Mouse (Mus musculus) hindbrain, embryonic 11.5 days (tissue): ENCODE results near the gene Kcnma1. TPM values are rescaled to one million over a fixed set of nuclear protein-coding genes. Genes with fewer than 3 reads are reported as not detected.

Experiments
- ATAC-seq: fragments of 200-750 bp; cut with Nextera tagmentation; 2 replicates; pipeline ENCODE4 v1.8.0; 2017; ENCODE audit warnings: mild to moderate bottlenecking, moderate TSS enrichment, moderate library complexity; ENCODE audit not compliant: low FRiP score
- DNase-seq: peaks from one replicate; pipeline ENCODE4 v3.0.0-alpha.2; 2015; ENCODE audit warnings: low spot score
- H3K27ac ChIP-seq: fragments of 300-500 bp; sonication (generic); 2 replicates; pipeline ENCODE4 v1.5.1; 2014; ENCODE audit warnings: mild to moderate bottlenecking, low read depth, low read length
- H3K27me3 ChIP-seq: fragments of 300-500 bp; sonication (generic); 2 replicates; pipeline ENCODE4 v1.6.1; 2014; ENCODE audit warnings: mild to moderate bottlenecking, low read length, moderate library complexity, mixed read lengths; ENCODE audit not compliant: control insufficient read depth, insufficient read depth
- H3K36me3 ChIP-seq: fragments of 300-500 bp; sonication (generic); 2 replicates; pipeline ENCODE4 v1.6.1; 2014; ENCODE audit warnings: mild to moderate bottlenecking, low read length, moderate library complexity, mixed read lengths; ENCODE audit not compliant: control insufficient read depth, insufficient read depth
- H3K4me1 ChIP-seq: fragments of 300-500 bp; sonication (generic); replicated peaks from 2 replicates; pipeline ENCODE4 v1.6.1; 2014; ENCODE audit warnings: low read length, mixed read lengths; ENCODE audit not compliant: control insufficient read depth, insufficient read depth
- H3K4me2 ChIP-seq: fragments of 300-500 bp; sonication (generic); replicated peaks from 2 replicates; pipeline ENCODE4 v1.6.1; 2014; ENCODE audit warnings: mild to moderate bottlenecking, low read depth, low read length
- H3K4me3 ChIP-seq: fragments of 300-500 bp; sonication (generic); 2 replicates; pipeline ENCODE4 v1.5.1; 2014; ENCODE audit warnings: low read depth, low read length
- H3K9ac ChIP-seq: fragments of 300-500 bp; sonication (generic); 2 replicates; pipeline ENCODE4 v1.6.1; 2014; ENCODE audit warnings: low read depth, low read length
- H3K9me3 ChIP-seq: fragments of 300-500 bp; sonication (generic); 2 replicates; pipeline ENCODE4 v1.6.1; 2016; ENCODE audit warnings: low read length; ENCODE audit not compliant: control insufficient read depth
- WGBS: fragments of 180-500 bp; shearing (Covaris S2); extraction: QIAGEN DNeasy Blood & Tissue Kit; methylation state at CpG from one replicate; pipeline ENCODE4 v1.1.7; 2014; 5-methylcytosine and 5-hydroxymethylcytosine counted together
- polyA plus RNA-seq: library from polyadenylated mRNA; unstranded; fragments of >200 nt; fragmentation: Nextera tagmentation; extraction: Ambion mirVana; gene quantifications from 2 replicates; pipeline ENCODE4 v1.2.1, GENCODE M21; 2014

The Kcnma1 gene
- polyA plus RNA-seq, 1 experiment from 2014 or later, result 1.8 TPM

- Histone ChIP-seq H3K27ac (no peak overlapping the region), H3K4me3 (no peak overlapping the region), H3K4me1 (no peaks in the 10 kb centered on the region), H3K9me3 (no peaks in the 10 kb centered on the region), H3K9ac (no peak overlapping the region), H3K36me3 (no peaks in the 10 kb centered on the region), H3K4me2 (no peak overlapping the region), H3K27me3 (no peaks in the 10 kb centered on the region)
- 39% methylated on average over 5 of the region's 5 CpGs for WGBS
- DNase-seq, result peak; percentile 17
- ATAC-seq, result no peak
These were observed 183.0 kb downstream of the Kcnma1 start for GRCm38 (mm10) chr14:23831284-23831683.

GRCm38 (mm10) chr14:23830316-23830715, 184.0 kb downstream of the Kcnma1 start:
- DNase-seq, result no peak
- no peaks in the 10 kb centered on the region for H3K4me1 ChIP-seq
- no peaks in the 10 kb centered on the region for H3K36me3 ChIP-seq
- H3K4me2 ChIP-seq, result no peak overlapping the region
- no peak overlapping the region for H3K27ac ChIP-seq
- 52% methylated on average over 4 of the region's 4 CpGs for WGBS
- no peaks in the 10 kb centered on the region for H3K9me3 ChIP-seq
- no peak overlapping the region for H3K4me3 ChIP-seq
- no peak for ATAC-seq
- H3K9ac ChIP-seq, result no peak overlapping the region
- no peaks in the 10 kb centered on the region for H3K27me3 ChIP-seq

DNA sequence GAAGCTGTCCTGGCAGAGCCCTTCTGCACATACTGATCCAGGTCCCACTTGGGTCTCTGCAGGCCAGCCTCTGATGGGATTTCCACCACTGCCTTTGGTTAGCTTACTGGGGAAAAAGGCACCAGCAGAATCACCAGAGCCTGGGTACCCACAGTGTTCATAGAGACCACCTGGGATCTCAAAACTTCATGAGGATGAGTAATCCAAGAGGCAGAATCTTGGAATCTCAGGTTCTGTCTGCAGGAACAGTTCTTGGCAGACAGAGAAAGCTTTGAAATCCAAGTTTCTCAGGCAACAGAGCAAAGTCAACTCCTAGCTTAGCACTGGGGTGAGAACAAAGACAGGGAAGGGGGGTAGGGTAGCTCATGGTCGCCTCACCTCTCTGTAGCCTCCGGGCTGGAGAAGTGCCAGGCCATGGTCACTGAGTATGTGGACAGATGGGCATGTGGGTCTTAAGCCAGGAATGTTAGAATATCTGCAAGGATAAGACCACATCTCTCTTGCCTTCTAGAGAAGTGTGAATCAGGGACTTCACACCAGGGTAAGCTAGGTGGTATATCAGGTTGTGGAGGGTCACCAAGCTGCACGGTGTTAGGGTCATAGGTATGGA, 185.5 kb downstream of the Kcnma1 start:
- WGBS, result 79% methylated on average over 3 of the region's 3 CpGs
- no peaks in the 10 kb centered on the region for H3K36me3 ChIP-seq
- no peaks in the 10 kb centered on the region for H3K4me1 ChIP-seq
- H3K4me3 ChIP-seq, result no peak overlapping the region
- H3K9me3 ChIP-seq, result no peaks in the 10 kb centered on the region
- DNase-seq (no peak), ATAC-seq (no peak)
- no peak overlapping the region for H3K4me2 ChIP-seq
- no peak overlapping the region for H3K27ac ChIP-seq
- H3K27me3 ChIP-seq, result no peaks in the 10 kb centered on the region
- H3K9ac ChIP-seq, result no peak overlapping the region

GRCm38 (mm10) chr14:23824937-23825336, 189.4 kb downstream of the Kcnma1 start:
- ATAC-seq (no peak), DNase-seq (no peak)
- H3K27me3 ChIP-seq, result no peaks in the 10 kb centered on the region
- no peaks in the 10 kb centered on the region for H3K4me1 ChIP-seq
- H3K4me2 ChIP-seq, result no peak overlapping the region
- 78% methylated on average over 2 of the region's 2 CpGs for WGBS
- H3K4me3 ChIP-seq, result no peak overlapping the region
- H3K9ac ChIP-seq, result no peak overlapping the region
- H3K9me3 ChIP-seq, result no peaks in the 10 kb centered on the region
- H3K36me3 ChIP-seq, result no peaks in the 10 kb centered on the region
- no peak overlapping the region for H3K27ac ChIP-seq

GRCm38 (mm10) chr14:23824267-23824666, 190.0 kb downstream of the Kcnma1 start:
- no peak overlapping the region for H3K4me2 ChIP-seq
- H3K9me3 ChIP-seq, result no peaks in the 10 kb centered on the region
- H3K9ac ChIP-seq, result no peak overlapping the region
- no peaks in the 10 kb centered on the region for H3K36me3 ChIP-seq
- H3K27ac ChIP-seq, result no peak overlapping the region
- H3K4me1 ChIP-seq, result no peaks in the 10 kb centered on the region
- DNase-seq (no peak), ATAC-seq (no peak)
- H3K4me3 ChIP-seq, result no peak overlapping the region
- no peaks in the 10 kb centered on the region for H3K27me3 ChIP-seq
- 70% methylated on average over 4 of the region's 4 CpGs for WGBS

- Histone ChIP-seq H3K4me3 (no peak overlapping the region), H3K27ac (no peak overlapping the region), H3K36me3 (no peaks in the 10 kb centered on the region), H3K4me1 (no peaks in the 10 kb centered on the region), H3K4me2 (no peak overlapping the region), H3K27me3 (no peaks in the 10 kb centered on the region), H3K9ac (no peak overlapping the region), H3K9me3 (no peaks in the 10 kb centered on the region)
- DNase-seq (no peak), ATAC-seq (no peak)
- 88% methylated on average over 3 of the region's 3 CpGs for WGBS
These were observed 196.7 kb downstream of the Kcnma1 start for GRCm38 (mm10) chr14:23817585-23817984.

- no peak for ATAC-seq
- 65% methylated on average over 1 of the region's 1 CpGs for WGBS
These were observed 204.2 kb downstream of the Kcnma1 start for GRCm38 (mm10) chr14:23810081-23810480.

GRCm38 (mm10) chr14:23809124-23809523, 205.2 kb downstream of the Kcnma1 start:
- ATAC-seq (no peak), DNase-seq (no peak)
- H3K4me3 ChIP-seq, result no peak overlapping the region
- no peak overlapping the region for H3K9ac ChIP-seq
- H3K4me1 ChIP-seq, result no peaks in the 10 kb centered on the region
- H3K27me3 ChIP-seq, result no peaks in the 10 kb centered on the region
- no peaks in the 10 kb centered on the region for H3K9me3 ChIP-seq
- H3K36me3 ChIP-seq, result no peaks in the 10 kb centered on the region
- WGBS, result 65% methylated on average over 1 of the region's 1 CpGs
- no peak overlapping the region for H3K27ac ChIP-seq
- H3K4me2 ChIP-seq, result no peak overlapping the region

More at GRCm38 (mm10) chr14:23810081-23810480, 204.2 kb downstream of the Kcnma1 start:
- Histone ChIP-seq H3K27me3 (no peaks in the 10 kb centered on the region), H3K4me3 (no peak overlapping the region), H3K4me1 (no peaks in the 10 kb centered on the region), H3K9me3 (no peaks in the 10 kb centered on the region), H3K36me3 (no peaks in the 10 kb centered on the region), H3K27ac (no peak overlapping the region), H3K4me2 (no peak overlapping the region), H3K9ac (no peak overlapping the region)
- no peak for DNase-seq

- no peaks in the 10 kb centered on the region for H3K4me1 ChIP-seq
- no peaks in the 10 kb centered on the region for H3K9me3 ChIP-seq
- H3K4me3 ChIP-seq, result no peak overlapping the region
- no peak overlapping the region for H3K9ac ChIP-seq
- no peak overlapping the region for H3K4me2 ChIP-seq
- DNase-seq (no peak), ATAC-seq (no peak)
- WGBS, result 65% methylated on average over 2 of the region's 2 CpGs
- no peak overlapping the region for H3K27ac ChIP-seq
- no peaks in the 10 kb centered on the region for H3K27me3 ChIP-seq
- no peaks in the 10 kb centered on the region for H3K36me3 ChIP-seq
These were observed 207.9 kb downstream of the Kcnma1 start for GRCm38 (mm10) chr14:23806378-23806777.
